Mouse (Mus musculus) monocyte, adult 2 months (primary cell): Measurements from ENCODE around the gene Rfx7.
"Not testable (repeated sequence)": the region's sequence is repeated elsewhere in the genome, so short reads cannot be mapped to it uniquely, and the experiment has no call there.

ENCODE experiments used
- DNase-seq, 2 experiments: peaks; one replicate each; pipeline ENCODE4 v3.0.0; 2022; ENCODE audit warnings: low spot score in 2 of 2, low read depth in 1 of 2

Gene Rfx7

GRCm38 (mm10) chr9:72638951-72639842, 107.2 kb downstream of the Rfx7 start:
- DNase-seq = no peak

- DNase-seq = no peak
These were observed 108.0 kb downstream of the Rfx7 start for GRCm38 (mm10) chr9:72639843-72640621.

GRCm38 (mm10) chr9:72640642-72641041, 108.6 kb downstream of the Rfx7 start:
- no peak for DNase-seq

- no peak for DNase-seq
These were observed 109.1 kb downstream of the Rfx7 start for GRCm38 (mm10) chr9:72641093-72641680.

GRCm38 (mm10) chr9:72642756-72643447, 110.9 kb downstream of the Rfx7 start:
- DNase-seq = not testable (repeated sequence)

- DNase-seq = no peak
These were observed 111.8 kb downstream of the Rfx7 start for GRCm38 (mm10) chr9:72643651-72644417.

GRCm38 (mm10) chr9:72644418-72645110, 112.5 kb downstream of the Rfx7 start:
- DNase-seq = no peak

- no peak for DNase-seq
These were observed 117.7 kb downstream of the Rfx7 start for GRCm38 (mm10) chr9:72649781-72650180.

GRCm38 (mm10) chr9:72652961-72653360, 120.9 kb downstream of the Rfx7 start:
- DNase-seq = no peak

GRCm38 (mm10) chr9:72653533-72653932, 121.5 kb downstream of the Rfx7 start:
- DNase-seq = no peak

- peak in 1 of 2 experiments; percentile 41 for DNase-seq
These were observed 122.7 kb downstream of the Rfx7 start for GRCm38 (mm10) chr9:72654593-72655242.

GRCm38 (mm10) chr9:72655602-72656001, 123.6 kb downstream of the Rfx7 start:
- no peak for DNase-seq

GRCm38 (mm10) chr9:72656491-72656890, 124.5 kb downstream of the Rfx7 start:
- DNase-seq = no peak

- DNase-seq = no peak
These were observed 124.9 kb downstream of the Rfx7 start for GRCm38 (mm10) chr9:72656940-72657339.

GRCm38 (mm10) chr9:72657694-72658093, 125.7 kb downstream of the Rfx7 start:
- no peak for DNase-seq

GRCm38 (mm10) chr9:72660139-72660538, 128.1 kb downstream of the Rfx7 start:
- DNase-seq = peak; percentile 42 to 47

GRCm38 (mm10) chr9:72660911-72661310, 128.9 kb downstream of the Rfx7 start:
- no peak for DNase-seq

- DNase-seq = no peak
These were observed 129.5 kb downstream of the Rfx7 start for GRCm38 (mm10) chr9:72661561-72661894.

GRCm38 (mm10) chr9:72661895-72662661, 130.0 kb downstream of the Rfx7 start, which contains the start of gene Nedd4:
Gene Nedd4, plus strand, starts transcription at chr9:72662346.
- no peak for DNase-seq
